Mouse (Mus musculus) intestine, embryonic 15.5 days (tissue): ENCODE measurements around the gene Gm2a. TPM values are rescaled to one million over a fixed set of nuclear protein-coding genes. Genes with fewer than 3 reads are reported as not detected.
"Not testable (repeated sequence)": the region's sequence is repeated elsewhere in the genome, so short reads cannot be mapped to it uniquely, and the experiment has no call there.

Experiments
- ATAC-seq: fragments of 200-750 bp; cut with Nextera tagmentation; 2 replicates; pipeline ENCODE4 v1.8.0; 2017; ENCODE audit warnings: moderate TSS enrichment, moderate library complexity
- H3K27ac ChIP-seq: fragments of 300-500 bp; sonication (generic); 2 replicates; pipeline ENCODE4 v1.5.1; 2015; ENCODE audit warnings: mild to moderate bottlenecking, inconsistent platforms
- H3K27me3 ChIP-seq: fragments of 300-500 bp; sonication (generic); replicated peaks from 2 replicates; pipeline ENCODE4 v1.6.1; 2015; ENCODE audit warnings: inconsistent platforms
- H3K36me3 ChIP-seq: fragments of 300-500 bp; sonication (generic); 2 replicates; pipeline ENCODE4 v1.6.1; 2015; ENCODE audit warnings: inconsistent platforms
- H3K4me1 ChIP-seq: fragments of 300-500 bp; sonication (generic); replicated peaks from 2 replicates; pipeline ENCODE4 v1.6.1; 2015; ENCODE audit warnings: inconsistent platforms
- H3K4me2 ChIP-seq: fragments of 300-500 bp; sonication (generic); replicated peaks from 2 replicates; pipeline ENCODE4 v1.6.1; 2015; ENCODE audit warnings: mild to moderate bottlenecking, inconsistent platforms
- H3K4me3 ChIP-seq: fragments of 300-500 bp; sonication (generic); replicated peaks from 2 replicates; pipeline ENCODE4 v1.5.1; 2015; ENCODE audit warnings: inconsistent platforms
- H3K9ac ChIP-seq: fragments of 300-500 bp; sonication (generic); 2 replicates; pipeline ENCODE4 v1.6.1; 2015; ENCODE audit warnings: inconsistent platforms
- H3K9me3 ChIP-seq: fragments of 300-500 bp; sonication (generic); 2 replicates; pipeline ENCODE4 v1.6.1; 2016; ENCODE audit warnings: inconsistent platforms
- WGBS: fragments of 180-500 bp; shearing (Covaris S2); methylation state at CpG from one replicate; pipeline ENCODE4 v1.1.7; 2015; 5-methylcytosine and 5-hydroxymethylcytosine counted together
- polyA plus RNA-seq: library from polyadenylated mRNA; unstranded; fragments of >200 nt; fragmentation: Nextera tagmentation; extraction: Ambion mirVana; gene quantifications from 2 replicates; pipeline ENCODE4 v1.2.1, GENCODE M21; 2015

Gm2a gene
- polyA plus RNA-seq, 1 experiment from 2014 or later, result 20.9 TPM

- no peak overlapping the region for H3K4me2 ChIP-seq
- no peaks in the 10 kb centered on the region for H3K9me3 ChIP-seq
- no peak overlapping the region for H3K4me3 ChIP-seq
- no peaks in the 10 kb centered on the region for H3K36me3 ChIP-seq
- H3K27ac ChIP-seq, result no peak overlapping the region
- peaks cover 5% of the 10 kb centered on the region; the same call in 1 of the 2 replicates for H3K4me1 ChIP-seq
- H3K9ac ChIP-seq, result no peak overlapping the region
- ATAC-seq, result no peak
- 90% methylated on average over 8 of the region's 8 CpGs for WGBS
- H3K27me3 ChIP-seq, result no peaks in the 10 kb centered on the region
Observed at GRCm38 (mm10) chr11:55099019-55099771, 1.3 kb downstream of the Gm2a start.

GRCm38 (mm10) chr11:55099868-55100267 lies 2.0 kb downstream of the Gm2a start:
- 73% methylated on average over 4 of the region's 4 CpGs for WGBS
- Histone ChIP-seq H3K4me3 (no peak overlapping the region), H3K9ac (no peak overlapping the region), H3K36me3 (no peaks in the 10 kb centered on the region), H3K4me2 (no peak overlapping the region), H3K27ac (no peak overlapping the region), H3K27me3 (no peaks in the 10 kb centered on the region), H3K9me3 (no peaks in the 10 kb centered on the region), H3K4me1 (peaks cover 5% of the 10 kb centered on the region; the same call in 1 of the 2 replicates)
- ATAC-seq, result no peak

DNA sequence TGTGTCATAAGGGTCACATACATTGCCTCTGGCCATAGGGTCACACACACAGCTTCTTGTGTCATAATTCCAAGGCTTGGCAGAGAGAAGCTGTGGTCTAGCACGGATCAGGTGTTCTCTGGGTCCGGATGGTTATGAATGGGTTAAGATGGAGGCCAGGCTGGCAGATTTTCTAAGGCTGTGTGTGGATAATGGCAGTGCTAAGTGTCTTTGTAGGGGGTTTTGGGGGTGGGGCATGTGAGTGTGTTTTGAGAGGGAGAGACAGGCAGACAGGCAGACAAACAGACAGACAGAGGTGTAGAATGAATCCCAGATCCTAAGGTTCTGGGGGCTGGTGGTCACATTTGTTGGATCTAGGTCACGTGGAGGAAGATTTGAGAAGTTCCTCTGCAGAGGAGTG lies 4.1 kb downstream of the Gm2a start:
- Histone ChIP-seq H3K4me3 (no peak overlapping the region), H3K9ac (no peak overlapping the region), H3K27ac (no peak overlapping the region), H3K9me3 (no peaks in the 10 kb centered on the region), H3K36me3 (no peaks in the 10 kb centered on the region), H3K27me3 (no peaks in the 10 kb centered on the region), H3K4me2 (no peak overlapping the region), H3K4me1 (peaks cover 2% of the 10 kb centered on the region; the same call in 1 of the 2 replicates)
- no peak for ATAC-seq
- 90% methylated on average over 3 of the region's 3 CpGs for WGBS

- no peak overlapping the region for H3K9ac ChIP-seq
- no peaks in the 10 kb centered on the region for H3K9me3 ChIP-seq
- no peaks in the 10 kb centered on the region for H3K27me3 ChIP-seq
- H3K36me3 ChIP-seq, result no peaks in the 10 kb centered on the region
- WGBS, result 88% methylated on average over 3 of the region's 3 CpGs
- no peak for ATAC-seq
- no peak overlapping the region for H3K27ac ChIP-seq
- no peaks in the 10 kb centered on the region; the same call in 1 of the 2 replicates for H3K4me1 ChIP-seq
- no peak overlapping the region for H3K4me3 ChIP-seq
- no peak overlapping the region for H3K4me2 ChIP-seq
Observed at GRCm38 (mm10) chr11:55103229-55103628, 5.3 kb downstream of the Gm2a start.

DNA sequence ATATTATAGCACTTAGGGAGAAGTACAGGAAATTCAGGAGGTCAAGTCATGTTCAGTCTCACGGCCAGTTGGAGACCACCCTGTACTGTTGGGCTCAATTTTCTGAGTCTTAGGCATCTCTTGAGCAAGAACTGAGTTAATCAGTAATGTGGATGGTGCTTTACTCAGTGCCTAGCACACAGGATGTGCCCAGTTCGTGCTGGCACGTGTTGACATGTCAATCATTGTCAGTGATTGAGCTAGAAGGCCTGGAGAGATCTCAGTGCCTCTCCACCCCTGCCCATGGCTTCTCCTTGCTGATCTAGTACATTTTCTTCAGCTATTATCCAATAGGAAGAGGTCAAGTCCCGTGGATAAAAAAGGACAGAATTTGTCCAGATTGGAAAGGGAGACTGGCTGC lies 7.5 kb downstream of the Gm2a start:
- WGBS, result 65% methylated on average over 4 of the region's 4 CpGs
- ATAC-seq, result no peak
- Histone ChIP-seq H3K4me1 (no peaks in the 10 kb centered on the region), H3K4me3 (no peak overlapping the region), H3K9me3 (no peaks in the 10 kb centered on the region), H3K27ac (no peak overlapping the region), H3K9ac (no peak overlapping the region), H3K4me2 (no peak overlapping the region), H3K27me3 (no peaks in the 10 kb centered on the region), H3K36me3 (no peaks in the 10 kb centered on the region)

- 89% methylated on average over 1 of the region's 1 CpGs for WGBS
Observed at GRCm38 (mm10) chr11:55106636-55107035, 8.7 kb downstream of the Gm2a start.

GRCm38 (mm10) chr11:55109521-55110300 lies 11.8 kb downstream of the Gm2a start:
- 93% methylated on average over 7 of the region's 7 CpGs for WGBS

More at GRCm38 (mm10) chr11:55106636-55107035, 8.7 kb downstream of the Gm2a start:
- no peak overlapping the region for H3K4me2 ChIP-seq
- ATAC-seq, result no peak
- no peaks in the 10 kb centered on the region for H3K9me3 ChIP-seq
- no peaks in the 10 kb centered on the region for H3K27me3 ChIP-seq
- H3K27ac ChIP-seq, result no peak overlapping the region
- H3K4me1 ChIP-seq, result 0 out of 2 replicates have a peak, but pooled peaks cover 6% of the 10 kb centered on the region
- no peak overlapping the region for H3K4me3 ChIP-seq
- no peak overlapping the region for H3K9ac ChIP-seq
- H3K36me3 ChIP-seq, result no peaks in the 10 kb centered on the region

GRCm38 (mm10) chr11:55110566-55111169 lies 12.8 kb downstream of the Gm2a start:
- no peak overlapping the region for H3K4me2 ChIP-seq
- H3K27me3 ChIP-seq, result no peaks in the 10 kb centered on the region
- ATAC-seq, result no peak
- no peaks in the 10 kb centered on the region for H3K36me3 ChIP-seq
- H3K9ac ChIP-seq, result no peak overlapping the region
- 0 out of 2 replicates have a peak, but pooled peaks cover 6% of the 10 kb centered on the region for H3K4me1 ChIP-seq
- no peak overlapping the region for H3K27ac ChIP-seq
- H3K4me3 ChIP-seq, result no peak overlapping the region
- H3K9me3 ChIP-seq, result no peaks in the 10 kb centered on the region
- WGBS, result 45% methylated on average over 7 of the region's 7 CpGs

More at GRCm38 (mm10) chr11:55109521-55110300, 11.8 kb downstream of the Gm2a start:
- Histone ChIP-seq H3K4me3 (no peak overlapping the region), H3K27me3 (no peaks in the 10 kb centered on the region), H3K27ac (no peak overlapping the region), H3K4me2 (no peak overlapping the region), H3K4me1 (0 out of 2 replicates have a peak, but pooled peaks cover 6% of the 10 kb centered on the region), H3K9me3 (no peaks in the 10 kb centered on the region), H3K9ac (no peak overlapping the region), H3K36me3 (no peaks in the 10 kb centered on the region)
- no peak for ATAC-seq

GRCm38 (mm10) chr11:55113209-55113860 lies 15.4 kb downstream of the Gm2a start:
- H3K27ac ChIP-seq, result no peak overlapping the region
- H3K27me3 ChIP-seq, result no peaks in the 10 kb centered on the region
- H3K4me3 ChIP-seq, result no peak overlapping the region
- no peak overlapping the region for H3K9ac ChIP-seq
- 42% methylated on average over 7 of the region's 7 CpGs for WGBS
- no peaks in the 10 kb centered on the region for H3K36me3 ChIP-seq
- no peak overlapping the region for H3K4me2 ChIP-seq
- no peaks in the 10 kb centered on the region for H3K9me3 ChIP-seq
- ATAC-seq, result peak; percentile 56; the same call in 1 of the 2 replicates
- H3K4me1 ChIP-seq, result 0 out of 2 replicates have a peak, but pooled peaks cover 6% of the 10 kb centered on the region

GRCm38 (mm10) chr11:55113861-55114250 lies 15.9 kb downstream of the Gm2a start:
- H3K36me3 ChIP-seq, H3K4me2 ChIP-seq, H3K4me1 ChIP-seq, H3K27me3 ChIP-seq, H3K4me3 ChIP-seq, H3K9me3 ChIP-seq, H3K9ac ChIP-seq, H3K27ac ChIP-seq: not testable (repeated sequence)
- 27% methylated on average over 4 of the region's 4 CpGs for WGBS
- peak; percentile 43; the same call in 1 of the 2 replicates for ATAC-seq

DNA sequence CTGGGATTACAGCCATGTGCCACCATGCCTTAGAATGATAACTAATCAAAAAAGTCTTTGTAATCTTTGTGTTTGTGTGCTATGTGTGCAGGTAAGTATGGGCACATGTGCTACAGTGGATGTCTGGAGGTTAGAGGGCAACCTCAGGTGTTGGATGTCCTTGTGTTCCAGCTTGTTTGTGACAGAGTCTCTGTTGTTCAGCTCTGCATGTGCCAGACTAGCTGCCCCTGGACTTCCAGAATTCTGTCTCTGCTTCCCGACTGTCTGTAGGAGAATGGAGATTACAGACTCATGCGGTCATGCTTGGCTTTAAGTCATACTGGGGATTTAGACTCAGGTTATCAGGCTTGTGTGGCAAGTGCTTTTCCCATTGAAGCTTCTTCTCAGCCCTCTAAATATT lies 16.4 kb downstream of the Gm2a start:
- H3K9ac ChIP-seq, result no peak overlapping the region
- no peak overlapping the region for H3K27ac ChIP-seq
- H3K27me3 ChIP-seq, result no peaks in the 10 kb centered on the region
- ATAC-seq, result peak; percentile 16; the same call in 1 of the 2 replicates
- no peaks in the 10 kb centered on the region for H3K36me3 ChIP-seq
- H3K4me2 ChIP-seq, result no peak overlapping the region
- no peaks in the 10 kb centered on the region for H3K9me3 ChIP-seq
- H3K4me1 ChIP-seq, result 0 out of 2 replicates have a peak, but pooled peaks cover 6% of the 10 kb centered on the region
- H3K4me3 ChIP-seq, result no peak overlapping the region
- WGBS, result 76% methylated on average over 2 of the region's 2 CpGs

- H3K9ac ChIP-seq, result no peak overlapping the region
- no peak overlapping the region for H3K4me3 ChIP-seq
- no peaks in the 10 kb centered on the region for H3K27me3 ChIP-seq
- ATAC-seq, result no peak
- no peaks in the 10 kb centered on the region for H3K9me3 ChIP-seq
- 89% methylated on average over 3 of the region's 3 CpGs for WGBS
- no peaks in the 10 kb centered on the region for H3K4me1 ChIP-seq
- H3K36me3 ChIP-seq, result no peaks in the 10 kb centered on the region
- H3K27ac ChIP-seq, result no peak overlapping the region
- H3K4me2 ChIP-seq, result no peak overlapping the region
Observed at GRCm38 (mm10) chr11:55116004-55116403, 18.1 kb downstream of the Gm2a start.
